Mouse (Mus musculus) stomach, embryonic 15.5 days (tissue): Measurements from ENCODE around the gene Gm20388. TPM values are rescaled to one million over a fixed set of nuclear protein-coding genes. Genes with fewer than 3 reads are reported as not detected.

Source experiments
- ATAC-seq: fragments of 200-750 bp; cut with Nextera tagmentation; 2 replicates; pipeline ENCODE4 v1.8.0; 2017; ENCODE audit warnings: low read depth, moderate number of reproducible peaks, moderate TSS enrichment; ENCODE audit not compliant: insufficient read depth, low FRiP score
- H3K27ac ChIP-seq: fragments of 300-500 bp; sonication (generic); 2 replicates; pipeline ENCODE4 v1.5.1; 2015; ENCODE audit warnings: mild to moderate bottlenecking, inconsistent platforms
- H3K27me3 ChIP-seq: fragments of 300-500 bp; sonication (generic); replicated peaks from 2 replicates; pipeline ENCODE4 v1.6.1; 2015; ENCODE audit warnings: inconsistent platforms
- H3K36me3 ChIP-seq: fragments of 300-500 bp; sonication (generic); 2 replicates; pipeline ENCODE4 v1.6.1; 2015; ENCODE audit warnings: inconsistent platforms
- H3K4me1 ChIP-seq: fragments of 300-500 bp; sonication (generic); 2 replicates; pipeline ENCODE4 v1.6.1; 2015; ENCODE audit warnings: inconsistent platforms
- H3K4me2 ChIP-seq: fragments of 300-500 bp; sonication (generic); 2 replicates; pipeline ENCODE4 v1.6.1; 2015; ENCODE audit warnings: mild to moderate bottlenecking, inconsistent platforms
- H3K4me3 ChIP-seq: fragments of 300-500 bp; sonication (generic); replicated peaks from 2 replicates; pipeline ENCODE4 v1.5.1; 2015; ENCODE audit warnings: inconsistent platforms
- H3K9ac ChIP-seq: fragments of 300-500 bp; sonication (generic); 2 replicates; pipeline ENCODE4 v1.6.1; 2015; ENCODE audit warnings: inconsistent platforms
- H3K9me3 ChIP-seq: fragments of 300-500 bp; sonication (generic); 2 replicates; pipeline ENCODE4 v1.6.1; 2016; ENCODE audit warnings: inconsistent platforms
- WGBS: fragments of 180-500 bp; shearing (Covaris S2); methylation state at CpG from one replicate; pipeline ENCODE4 v1.1.7; 2015; 5-methylcytosine and 5-hydroxymethylcytosine counted together
- polyA plus RNA-seq: library from polyadenylated mRNA; unstranded; fragments of >200 nt; fragmentation: Nextera tagmentation; extraction: Ambion mirVana; gene quantifications from 2 replicates; pipeline ENCODE4 v1.2.1, GENCODE M21; 2015

Gm20388 gene
- polyA plus RNA-seq, 1 experiment from 2014 or later, result not detected

DNA sequence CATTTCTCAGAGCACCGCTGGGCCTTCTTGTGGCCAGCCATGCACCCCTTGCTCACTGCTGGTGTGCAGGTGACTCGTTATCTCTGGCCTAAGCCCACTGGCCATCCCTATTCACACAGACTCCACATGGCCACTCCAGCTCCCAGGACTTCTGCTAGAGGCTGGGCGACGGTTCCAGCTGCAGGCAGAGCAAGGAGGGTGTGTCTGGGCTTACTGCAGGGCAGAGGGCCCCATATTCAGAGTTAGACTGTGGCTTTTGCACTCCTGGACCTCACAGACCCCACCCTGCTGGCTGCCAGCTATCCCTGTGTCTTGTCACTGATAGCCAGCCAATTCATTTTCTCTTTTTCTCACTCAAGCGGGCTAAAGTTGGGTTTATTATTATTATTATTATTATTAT, 773.4 kb downstream of the Gm20388 start:
- no peaks in the 10 kb centered on the region for H3K36me3 ChIP-seq
- H3K9ac ChIP-seq, result no peak overlapping the region
- H3K4me3 ChIP-seq, result no peak overlapping the region
- H3K27ac ChIP-seq, result no peak overlapping the region; the same call in 1 of the 2 replicates
- no peak overlapping the region for H3K4me2 ChIP-seq
- peaks cover 17% of the 10 kb centered on the region; the same call in 1 of the 2 replicates for H3K4me1 ChIP-seq
- ATAC-seq, result no peak
- peaks cover 8% of the 10 kb centered on the region; the same call in 1 of the 2 replicates for H3K27me3 ChIP-seq
- 65% methylated on average over 5 of the region's 5 CpGs for WGBS
- H3K9me3 ChIP-seq, result no peaks in the 10 kb centered on the region

DNA sequence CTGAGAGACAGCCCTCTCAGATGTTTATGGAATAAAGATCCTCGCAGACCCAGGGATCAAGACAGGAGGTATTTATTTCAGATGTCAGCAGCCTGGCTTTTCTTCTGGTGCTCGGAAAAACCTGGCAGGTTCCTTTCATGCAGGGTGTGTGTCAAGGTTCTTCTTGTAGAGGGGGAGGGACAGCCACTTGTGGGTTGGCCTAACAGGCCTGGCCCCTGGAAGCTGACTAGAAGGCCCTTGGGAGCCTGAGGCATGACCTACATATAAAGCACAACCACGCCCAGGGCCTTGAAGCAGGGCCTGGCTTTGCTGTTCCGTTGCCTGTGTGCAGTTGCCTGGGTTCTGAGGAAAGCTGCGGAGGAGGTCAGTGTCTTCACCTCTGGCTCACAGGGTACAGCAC, 774.5 kb downstream of the Gm20388 start:
- H3K4me1 ChIP-seq, result peaks cover 17% of the 10 kb centered on the region; the same call in 1 of the 2 replicates
- H3K36me3 ChIP-seq, result no peaks in the 10 kb centered on the region
- peak; percentile 40; the same call in 1 of the 2 replicates for ATAC-seq
- no peak overlapping the region for H3K4me3 ChIP-seq
- 39% methylated on average over 5 of the region's 5 CpGs for WGBS
- no peak overlapping the region for H3K9ac ChIP-seq
- no peaks in the 10 kb centered on the region for H3K9me3 ChIP-seq
- peak overlapping the region; percentile 71 for H3K27ac ChIP-seq
- H3K4me2 ChIP-seq, result no peak overlapping the region
- peaks cover 8% of the 10 kb centered on the region; the same call in 1 of the 2 replicates for H3K27me3 ChIP-seq

DNA sequence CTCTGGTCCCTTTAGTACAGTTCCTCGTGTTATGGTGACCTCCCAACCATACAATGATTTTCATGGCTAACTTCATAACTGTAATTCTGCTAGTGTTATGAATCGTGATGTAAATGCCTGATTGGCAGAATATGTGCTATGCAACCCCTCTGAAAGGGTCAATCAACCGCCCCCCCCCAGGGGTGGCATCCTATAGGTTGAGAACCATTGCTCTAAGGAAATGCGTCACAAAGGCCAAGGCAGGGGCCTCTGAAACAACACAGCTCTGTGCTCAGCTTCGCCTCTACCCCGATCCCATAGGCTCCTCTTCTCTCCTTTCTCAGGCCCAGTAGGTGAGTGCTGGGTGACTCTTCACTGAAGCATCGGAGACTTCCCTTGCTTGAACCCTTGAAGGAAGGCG, 775.0 kb downstream of the Gm20388 start:
- no peak overlapping the region for H3K4me3 ChIP-seq
- no peak overlapping the region for H3K4me2 ChIP-seq
- H3K36me3 ChIP-seq, result no peaks in the 10 kb centered on the region
- WGBS, result 78% methylated on average over 8 of the region's 8 CpGs
- peaks cover 17% of the 10 kb centered on the region; the same call in 1 of the 2 replicates for H3K4me1 ChIP-seq
- no peak overlapping the region for H3K9ac ChIP-seq
- no peaks in the 10 kb centered on the region for H3K9me3 ChIP-seq
- no peak for ATAC-seq
- peak overlapping the region; percentile 71 for H3K27ac ChIP-seq
- peaks cover 8% of the 10 kb centered on the region; the same call in 1 of the 2 replicates for H3K27me3 ChIP-seq

DNA sequence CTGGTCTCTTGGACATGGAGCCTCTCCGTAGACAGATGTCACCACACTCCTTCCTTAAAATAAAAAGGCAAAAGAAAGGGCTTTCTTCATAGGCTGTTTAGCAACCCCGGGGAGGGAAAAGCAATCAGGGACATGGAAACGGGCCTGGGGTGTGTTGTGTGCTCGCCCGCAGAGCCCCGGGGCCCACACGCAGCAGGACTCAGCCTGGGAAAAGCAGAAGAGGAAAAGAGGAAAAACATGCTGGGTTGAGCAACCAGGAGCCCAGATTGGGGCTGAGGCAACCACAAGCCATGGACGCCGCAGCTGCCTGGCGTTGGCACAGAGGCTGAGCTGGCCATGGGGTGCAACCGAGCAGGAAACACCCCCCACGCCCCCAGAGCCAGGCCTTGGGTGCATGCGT, 775.4 kb downstream of the Gm20388 start:
- Histone ChIP-seq H3K36me3 (no peaks in the 10 kb centered on the region), H3K4me1 (peaks cover 17% of the 10 kb centered on the region; the same call in 1 of the 2 replicates), H3K9ac (no peak overlapping the region), H3K9me3 (no peaks in the 10 kb centered on the region), H3K4me2 (no peak overlapping the region), H3K27me3 (peaks cover 8% of the 10 kb centered on the region; the same call in 1 of the 2 replicates), H3K4me3 (no peak overlapping the region), H3K27ac (peak overlapping the region; percentile 71)
- 83% methylated on average over 13 of the region's 13 CpGs for WGBS
- no peak for ATAC-seq

DNA sequence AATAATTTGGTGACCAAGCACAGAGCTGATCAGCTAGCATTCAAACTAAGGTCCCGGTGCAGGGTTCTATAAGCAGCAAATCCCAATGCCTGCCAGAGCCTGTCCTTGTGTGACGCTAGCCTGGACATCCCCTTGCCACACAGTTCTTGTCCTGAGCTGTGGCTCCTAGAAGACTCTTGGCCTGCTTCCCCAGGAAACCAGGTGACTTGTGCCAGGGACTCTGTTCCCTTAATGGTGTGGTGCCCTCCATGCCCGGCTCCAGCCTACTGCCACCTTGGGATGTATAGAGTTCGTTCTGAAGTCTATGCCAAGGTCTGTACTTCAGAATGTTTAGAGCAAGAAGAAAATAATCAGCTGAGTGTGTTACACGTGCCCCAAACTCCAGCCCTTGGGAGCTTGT, 775.9 kb downstream of the Gm20388 start:
- peaks cover 8% of the 10 kb centered on the region; the same call in 1 of the 2 replicates for H3K27me3 ChIP-seq
- WGBS, result 82% methylated on average over 5 of the region's 5 CpGs
- H3K27ac ChIP-seq, result no peak overlapping the region
- H3K4me3 ChIP-seq, result no peak overlapping the region
- peaks cover 17% of the 10 kb centered on the region; the same call in 1 of the 2 replicates for H3K4me1 ChIP-seq
- H3K4me2 ChIP-seq, result no peak overlapping the region
- no peaks in the 10 kb centered on the region for H3K9me3 ChIP-seq
- ATAC-seq, result no peak
- no peaks in the 10 kb centered on the region for H3K36me3 ChIP-seq
- no peak overlapping the region for H3K9ac ChIP-seq

DNA sequence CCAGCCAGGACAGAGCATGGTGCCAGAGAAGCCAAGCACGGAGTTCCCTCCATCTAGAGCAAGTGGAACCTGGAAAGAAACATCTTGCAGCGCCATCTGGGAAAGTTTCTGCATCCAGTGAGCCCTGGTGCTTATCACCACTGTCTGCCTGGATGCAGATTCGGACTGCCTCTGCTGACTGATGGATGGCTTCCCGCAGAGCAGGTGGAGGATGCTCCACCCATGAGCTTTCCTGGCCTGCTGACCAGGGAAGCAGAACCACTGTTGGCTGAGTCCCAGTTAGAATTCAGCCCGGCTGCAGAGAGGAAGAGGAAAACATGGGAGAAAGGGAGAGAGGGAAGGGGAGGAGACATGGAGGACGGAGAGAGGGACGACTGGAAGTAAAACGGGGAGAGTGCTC, 777.1 kb downstream of the Gm20388 start:
- Histone ChIP-seq H3K4me3 (no peak overlapping the region), H3K4me1 (peaks cover 19% of the 10 kb centered on the region), H3K27me3 (peaks cover 8% of the 10 kb centered on the region; the same call in 1 of the 2 replicates), H3K9me3 (no peaks in the 10 kb centered on the region), H3K36me3 (no peaks in the 10 kb centered on the region), H3K27ac (no peak overlapping the region), H3K9ac (no peak overlapping the region), H3K4me2 (no peak overlapping the region)
- no peak for ATAC-seq
- WGBS, result 53% methylated on average over 8 of the region's 8 CpGs

DNA sequence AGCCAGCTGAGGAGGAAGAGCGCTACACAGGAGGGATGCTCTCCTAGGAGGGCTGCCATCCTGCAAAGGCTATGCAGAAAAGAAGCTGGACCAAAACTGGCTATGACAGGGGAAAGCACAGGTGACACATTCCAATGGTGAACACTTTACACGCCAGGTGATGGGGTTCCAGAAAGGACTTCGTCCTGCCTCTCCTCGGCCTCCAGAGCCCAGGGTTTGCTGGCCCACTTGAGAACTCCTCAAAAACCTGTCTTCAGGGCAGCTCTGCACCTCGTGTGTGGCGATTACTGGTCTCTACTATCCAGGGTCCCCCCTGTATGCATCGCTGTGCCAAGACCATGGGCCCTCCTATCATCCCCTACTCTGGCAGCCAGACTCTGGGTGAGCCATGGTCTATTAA, 777.9 kb downstream of the Gm20388 start:
- no peak overlapping the region for H3K27ac ChIP-seq
- peaks cover 23% of the 10 kb centered on the region for H3K4me1 ChIP-seq
- H3K4me2 ChIP-seq, result no peak overlapping the region
- H3K27me3 ChIP-seq, result peaks cover 8% of the 10 kb centered on the region; the same call in 1 of the 2 replicates
- H3K9me3 ChIP-seq, result no peaks in the 10 kb centered on the region
- 90% methylated on average over 7 of the region's 7 CpGs for WGBS
- no peak for ATAC-seq
- no peak overlapping the region for H3K4me3 ChIP-seq
- no peaks in the 10 kb centered on the region for H3K36me3 ChIP-seq
- no peak overlapping the region for H3K9ac ChIP-seq

DNA sequence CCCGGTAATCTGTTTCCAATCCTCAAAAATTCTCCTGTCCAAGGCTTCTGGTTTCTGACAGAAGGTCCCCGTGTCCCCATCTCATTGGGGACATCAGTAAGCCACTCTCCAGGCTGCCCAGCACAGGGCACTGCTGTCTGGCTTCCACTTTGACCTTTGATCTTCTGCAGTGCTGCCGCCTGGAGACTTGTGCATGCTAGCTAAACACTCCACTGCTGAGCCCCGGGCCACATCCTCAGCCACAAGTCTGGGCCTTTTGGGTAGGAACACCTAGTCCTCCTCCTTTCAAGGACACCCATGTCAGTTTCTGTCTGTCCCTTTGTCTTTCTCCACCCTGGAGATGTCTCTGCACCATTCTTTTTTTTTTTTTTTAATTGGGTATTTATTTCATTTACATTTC, 782.3 kb downstream of the Gm20388 start:
- WGBS, result 62% methylated on average over 4 of the region's 4 CpGs
- ATAC-seq, result no peak
- no peak overlapping the region for H3K27ac ChIP-seq
- H3K36me3 ChIP-seq, result no peaks in the 10 kb centered on the region
- no peak overlapping the region for H3K4me2 ChIP-seq
- no peak overlapping the region for H3K4me3 ChIP-seq
- no peaks in the 10 kb centered on the region for H3K9me3 ChIP-seq
- no peak overlapping the region for H3K9ac ChIP-seq
- H3K27me3 ChIP-seq, result peaks cover 8% of the 10 kb centered on the region; the same call in 1 of the 2 replicates
- H3K4me1 ChIP-seq, result peaks cover 38% of the 10 kb centered on the region

DNA sequence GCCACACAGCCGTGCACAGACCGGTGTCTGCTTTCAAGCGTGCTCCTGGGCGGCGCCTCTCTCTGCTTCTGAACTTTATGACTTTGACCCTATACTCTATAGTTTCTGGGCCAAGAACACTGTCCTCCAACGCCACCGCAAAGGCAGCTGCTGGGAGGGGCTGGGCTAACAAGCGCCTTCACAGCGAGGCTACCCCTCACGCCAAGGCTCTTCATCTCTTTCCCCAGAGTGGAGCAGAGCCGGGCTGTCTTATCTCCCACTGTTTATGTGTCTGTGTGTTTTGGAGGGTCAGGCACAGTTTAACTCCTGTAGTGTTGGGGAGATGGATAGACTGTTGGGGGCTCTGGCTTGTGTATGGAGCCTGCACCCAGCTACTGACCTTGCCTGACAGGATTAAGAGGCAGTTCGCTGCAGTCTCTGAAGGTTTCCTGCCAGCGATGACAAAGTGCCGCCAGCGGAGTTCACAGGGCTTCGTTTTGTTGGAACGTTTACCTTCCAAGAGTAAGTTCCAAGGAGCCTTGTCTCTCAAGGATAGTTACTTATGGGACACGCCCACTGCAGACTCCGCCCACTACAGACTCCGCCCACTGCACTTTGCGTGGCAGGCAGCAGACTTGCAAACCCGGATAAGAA, 783.3 kb downstream of the Gm20388 start:
- no peak overlapping the region; the same call in 1 of the 2 replicates for H3K9ac ChIP-seq
- peak; percentile 79 for ATAC-seq
- WGBS, result 13% methylated on average over 22 of the region's 22 CpGs
- H3K27me3 ChIP-seq, result 0 out of 2 replicates have a peak, but pooled peaks cover under 1% of the 10 kb centered on the region
- no peaks in the 10 kb centered on the region for H3K36me3 ChIP-seq
- peak overlapping the region; percentile 63 for H3K27ac ChIP-seq
- H3K4me2 ChIP-seq, result peak overlapping the region; percentile 43
- peaks cover 38% of the 10 kb centered on the region for H3K4me1 ChIP-seq
- H3K4me3 ChIP-seq, result 0 out of 2 replicates have a peak overlapping the region, but pooled peaks have one; percentile 1
- no peaks in the 10 kb centered on the region for H3K9me3 ChIP-seq

DNA sequence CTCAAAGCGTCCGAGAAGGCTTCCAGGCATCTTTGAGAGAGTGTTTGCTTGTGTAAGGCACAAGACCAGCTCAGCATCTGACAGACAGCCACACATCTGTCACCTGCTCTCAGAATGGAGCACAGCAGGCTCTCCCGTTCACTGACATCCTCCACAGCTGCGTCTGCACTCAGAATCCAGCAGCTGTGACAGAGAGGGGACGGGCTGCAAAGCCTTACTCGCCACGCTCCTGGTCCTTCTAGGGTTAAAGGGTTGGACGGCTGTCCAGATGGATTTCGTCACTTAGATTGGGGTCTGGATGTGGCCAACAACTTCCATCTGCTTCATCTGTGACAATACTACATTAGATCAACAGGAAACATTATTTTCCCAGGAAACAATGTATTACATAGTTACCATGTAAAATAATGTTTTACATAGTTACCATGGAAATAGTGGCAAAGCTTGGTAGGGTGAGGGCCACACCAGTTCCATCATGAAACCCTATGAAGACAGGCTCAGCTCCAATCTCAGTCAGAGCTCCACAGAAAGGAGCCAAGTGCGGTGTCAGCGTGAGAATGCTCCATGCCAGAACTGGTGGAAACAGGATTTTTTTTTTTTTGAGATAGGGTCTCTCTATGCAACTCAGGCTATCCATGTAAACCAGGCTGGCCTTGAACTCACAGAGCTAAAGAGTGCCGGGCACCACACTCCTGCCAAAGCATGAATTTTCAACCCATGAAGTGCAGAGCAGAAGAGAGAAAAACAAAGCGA, 785.9 kb downstream of the Gm20388 start:
- H3K27ac ChIP-seq, result peak overlapping the region; percentile 72
- 32% methylated on average over 13 of the region's 13 CpGs for WGBS

DNA sequence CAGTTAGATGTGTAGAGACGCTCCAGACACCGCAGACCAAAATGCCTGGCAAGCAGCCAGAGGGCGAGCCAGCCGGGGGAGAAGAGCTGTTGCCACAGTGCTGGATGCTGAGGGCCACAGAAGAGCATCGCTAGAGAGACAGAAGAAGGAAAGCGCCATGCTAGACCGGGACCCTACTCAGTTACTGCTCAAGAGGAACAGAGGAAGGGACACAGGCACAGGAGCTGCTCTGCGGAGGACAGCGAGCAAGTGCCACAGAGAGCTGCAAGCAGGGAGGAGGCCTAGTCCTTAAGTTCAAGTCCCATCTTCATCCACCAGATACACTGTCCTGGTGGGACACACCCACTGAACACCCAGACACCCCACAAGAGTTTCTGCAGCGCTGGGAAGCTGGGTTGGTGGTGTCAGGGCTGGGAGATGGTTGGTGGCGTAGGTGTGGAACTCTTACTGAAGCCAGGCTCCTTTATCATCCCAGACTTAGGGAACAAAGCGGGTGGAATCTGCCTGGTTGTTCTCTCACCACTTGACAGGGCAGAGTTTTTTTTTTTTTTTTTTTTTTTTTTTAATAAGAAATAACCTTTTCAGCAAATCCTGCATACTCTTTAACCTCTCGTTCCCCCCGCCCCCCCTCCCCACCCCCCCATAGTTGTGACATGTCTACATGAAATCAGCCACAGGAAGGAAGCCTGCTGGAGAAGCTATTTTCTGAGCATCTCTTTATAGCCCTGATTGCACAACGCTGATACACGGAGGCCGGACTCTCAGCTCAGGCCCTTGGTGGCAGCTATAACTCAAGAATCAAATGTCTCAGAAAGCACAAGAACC, 786.7 kb downstream of the Gm20388 start:
- 56% methylated on average over 16 of the region's 17 CpGs for WGBS
- no peak overlapping the region for H3K4me3 ChIP-seq
- peaks cover 38% of the 10 kb centered on the region for H3K4me1 ChIP-seq
- H3K9ac ChIP-seq, result no peak overlapping the region
- ATAC-seq, result no peak
- H3K4me2 ChIP-seq, result no peak overlapping the region
- H3K36me3 ChIP-seq, result no peaks in the 10 kb centered on the region
- H3K27ac ChIP-seq, result peak overlapping the region; percentile 72
- no peaks in the 10 kb centered on the region for H3K9me3 ChIP-seq
- no peaks in the 10 kb centered on the region for H3K27me3 ChIP-seq

More for the DNA sequence above, 785.9 kb downstream of the Gm20388 start:
- no peaks in the 10 kb centered on the region for H3K27me3 ChIP-seq
- H3K4me2 ChIP-seq, result no peak overlapping the region
- H3K9me3 ChIP-seq, result no peaks in the 10 kb centered on the region
- H3K9ac ChIP-seq, result no peak overlapping the region
- ATAC-seq, result peak; percentile 51; the same call in 1 of the 2 replicates
- H3K4me3 ChIP-seq, result no peak overlapping the region
- H3K36me3 ChIP-seq, result no peaks in the 10 kb centered on the region
- peaks cover 38% of the 10 kb centered on the region for H3K4me1 ChIP-seq
